In the genomic region with DNA sequence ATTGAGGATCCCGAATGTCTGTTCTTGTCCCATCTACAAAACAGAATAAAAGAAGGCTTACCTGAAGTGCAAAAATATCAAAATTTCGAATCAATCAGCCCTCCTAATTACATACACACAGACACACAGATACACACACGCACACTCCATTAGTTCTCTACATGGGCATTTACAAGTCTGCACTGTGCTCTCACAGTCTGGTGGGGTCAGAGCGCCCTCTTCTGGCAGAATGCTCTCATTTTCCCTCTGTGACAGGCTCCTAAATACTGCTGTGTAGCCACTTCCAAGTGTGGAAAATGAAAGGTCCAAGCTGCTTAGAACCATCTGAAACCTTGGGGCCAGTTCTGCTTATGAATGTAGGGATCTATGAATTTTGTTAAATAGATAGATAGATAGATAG, we compare ENCODE assay signal across 8 mouse cellular contexts.
DNase-seq lines count a peak whose midpoint lies in the region; ATAC-seq and TF ChIP-seq lines count a peak whose summit lies in the region.

No protein-coding gene starts in this region.

- no peak overlapping the region for H3K9ac ChIP-seq in heart, embryonic 11.5 days (ENCODE audit: low read depth, low read length)
- no peak overlapping the region for H3K9ac ChIP-seq in limb, embryonic 11.5 days (ENCODE audit: low read length)
- no peak overlapping the region for H3K9ac ChIP-seq in midbrain, embryonic 16.5 days (ENCODE audit: low read depth, low read length)

- 36% methylated on average over 4 of the region's 4 CpGs for WGBS in heart, embryonic 11.5 days (ENCODE audit: insufficient replicate concordance)
- WGBS in limb, embryonic 11.5 days, result 34% methylated on average over 4 of the region's 4 CpGs
- WGBS in midbrain, embryonic 16.5 days, result 29% methylated on average over 4 of the region's 4 CpGs

- ATAC-seq in heart, embryonic 11.5 days (replicated peaks; ENCODE audit: insufficient number of reproducible peaks, low FRiP score, low TSS enrichment), result no peak
- ATAC-seq in limb, embryonic 11.5 days (ENCODE audit: insufficient number of reproducible peaks, low FRiP score, low TSS enrichment, low read depth), result no peak
- peak; percentile 98 for ATAC-seq in midbrain, embryonic 16.5 days

- TF ChIP-seq CTCF in cortical plate, adult 2 months (IDR thresholded peaks at IDR 0.05; ENCODE audit: extremely low read depth, insufficient read depth, low read length), result peak; percentile 96

- H3K27me3 ChIP-seq in heart, embryonic 11.5 days (ENCODE audit: control insufficient read depth, insufficient read depth, low read length), result peaks cover 3% of the 10 kb centered on the region; the same call in 1 of the 2 replicates
- no peaks in the 10 kb centered on the region for H3K27me3 ChIP-seq in limb, embryonic 11.5 days (ENCODE audit: control insufficient read depth, insufficient read depth, low read length)
- no peaks in the 10 kb centered on the region for H3K27me3 ChIP-seq in midbrain, embryonic 16.5 days (ENCODE audit: control insufficient read depth, insufficient read depth, low read depth, low read length)

- DNase-seq in heart, adult 18-20 months, result peak; percentile 54 to 83
- peak; percentile 39 for DNase-seq in gastrocnemius, postnatal 25 days
- DNase-seq in kidney, adult 8-10 months, result peak; percentile 41 to 74
- DNase-seq in limb, embryonic 11.5 days (ENCODE audit: low spot score), result peak; percentile 93
- DNase-seq in spleen, postnatal 36 days (ENCODE audit: low spot score in 2 of 2), result peak; percentile 34 to 48

- H3K36me3 ChIP-seq in heart, embryonic 11.5 days (ENCODE audit: control insufficient read depth, insufficient read depth, low read length), result no peaks in the 10 kb centered on the region
- H3K36me3 ChIP-seq in limb, embryonic 11.5 days (ENCODE audit: control insufficient read depth, insufficient read depth, low read length), result no peaks in the 10 kb centered on the region
- peaks cover 9% of the 10 kb centered on the region; the same call in 1 of the 2 replicates for H3K36me3 ChIP-seq in midbrain, embryonic 16.5 days (ENCODE audit: control insufficient read depth, insufficient read depth, low read length)

- no peak overlapping the region for H3K27ac ChIP-seq in heart, embryonic 11.5 days (ENCODE audit: low read depth, low read length)
- no peak overlapping the region for H3K27ac ChIP-seq in cortical plate, adult 2 months (ENCODE audit: insufficient read depth, low read length)
- H3K27ac ChIP-seq in limb, embryonic 11.5 days (replicated peaks; ENCODE audit: low read depth, low read length), result no peak overlapping the region
- no peak overlapping the region for H3K27ac ChIP-seq in midbrain, embryonic 16.5 days (ENCODE audit: low read length)

- H3K4me2 ChIP-seq in heart, embryonic 11.5 days, result no peak overlapping the region
- H3K4me2 ChIP-seq in limb, embryonic 11.5 days (ENCODE audit: low read depth, severe bottlenecking), result no peak overlapping the region
- H3K4me2 ChIP-seq in midbrain, embryonic 16.5 days (ENCODE audit: low read length), result no peak overlapping the region

- TF ChIP-seq POLR2A in cortical plate, adult 2 months (IDR thresholded peaks at IDR 0.05; ENCODE audit: extremely low read depth, insufficient read depth, low read length), result no peak

- H3K4me1 ChIP-seq in heart, embryonic 11.5 days (ENCODE audit: control insufficient read depth, insufficient read depth, low read length), result no peaks in the 10 kb centered on the region
- H3K4me1 ChIP-seq in cortical plate, adult 2 months (ENCODE audit: control insufficient read depth, insufficient read depth, low read length), result no peaks in the 10 kb centered on the region
- H3K4me1 ChIP-seq in limb, embryonic 11.5 days (ENCODE audit: control insufficient read depth, insufficient read depth, low read length), result no peaks in the 10 kb centered on the region
- no peaks in the 10 kb centered on the region for H3K4me1 ChIP-seq in midbrain, embryonic 16.5 days (ENCODE audit: control insufficient read depth, insufficient read depth, low read length)

- H3K9me3 ChIP-seq in heart, embryonic 11.5 days (replicated peaks; ENCODE audit: control insufficient read depth, low read length), result no peaks in the 10 kb centered on the region
- no peaks in the 10 kb centered on the region for H3K9me3 ChIP-seq in limb, embryonic 11.5 days (ENCODE audit: control insufficient read depth, low read length)
- H3K9me3 ChIP-seq in midbrain, embryonic 16.5 days (replicated peaks; ENCODE audit: control insufficient read depth, low read length, poor library complexity, severe bottlenecking), result no peaks in the 10 kb centered on the region

- no peak overlapping the region for H3K4me3 ChIP-seq in heart, embryonic 11.5 days (ENCODE audit: low read depth, low read length)
- H3K4me3 ChIP-seq in cortical plate, adult 2 months (ENCODE audit: insufficient read depth, low read length), result no peak overlapping the region
- no peak overlapping the region for H3K4me3 ChIP-seq in limb, embryonic 11.5 days (ENCODE audit: low read depth, low read length)
- H3K4me3 ChIP-seq in midbrain, embryonic 16.5 days (ENCODE audit: low read depth, low read length), result no peak overlapping the region

Comparison
In these comparisons a context has a peak if more than half of its experiments do, and no peak if none do; other contexts are left out.
1. DNase-seq: peak in every context shown above with its lines; median percentile 93 in limb, embryonic 11.5 days; 68 in heart, adult 18-20 months; 58 in kidney, adult 8-10 months; 41 in spleen, postnatal 36 days; 39 in gastrocnemius, postnatal 25 days.